Comparison of ENCODE assay signal across 8 mouse cellular contexts in genomic region chr5:28070828-28071455, GRCm38 (mm10). TPM values are rescaled to one million over a fixed set of nuclear protein-coding genes. Genes with fewer than 3 reads are reported as not detected.
DNase-seq lines count a peak whose midpoint lies in the region; ATAC-seq and TF ChIP-seq lines count a peak whose summit lies in the region.

Insig1 (plus strand) TSS chr5:28071363.

- H3K27me3 ChIP-seq in hindbrain, postnatal 0 days (ENCODE audit: insufficient read depth, low read length) = no peaks in the 10 kb centered on the region

- DNase-seq in WW6 (ENCODE audit: low read depth, low spot score) = peak; percentile 87
- peak; percentile 98 to 99 for DNase-seq in cerebellum, postnatal 4 days (ENCODE audit: low spot score in 2 of 2)
- DNase-seq in gastrocnemius, adult 2 months = peak; percentile 100
- DNase-seq in hindbrain, postnatal 0 days (ENCODE audit: low spot score) = peak; percentile 99
- peak; percentile 99 for DNase-seq in left cerebral cortex, adult 2 months (ENCODE audit: extremely low spot score in 1 of 2, low spot score in 2 of 2)
- DNase-seq in right cerebral cortex, adult 2 months (ENCODE audit: low spot score in 2 of 2) = peak; percentile 97 to 98
- DNase-seq in urinary bladder, postnatal 14 days (ENCODE audit: low spot score) = peak; percentile 98

- ATAC-seq in hindbrain, postnatal 0 days = peak; percentile 97
- peak; percentile 86 for ATAC-seq in megakaryocyte, adult 5-6 weeks (ENCODE audit: poor library complexity, severe bottlenecking)

- peak within 1 kb of the TSS; percentile 97 for H3K4me2 ChIP-seq in hindbrain, postnatal 0 days (ENCODE audit: low read depth, low read length)

- H3K36me3 ChIP-seq in hindbrain, postnatal 0 days (ENCODE audit: insufficient read depth, low read length) = peaks cover 26% of the 10 kb centered on the region; the same call in 1 of the 2 replicates

- intact Hi-C loops in gastrocnemius, adult 2 months (cut with DNase I) = loop anchor here (5.0 kb wide), 1 partner anchor 34 kb away; no protein-coding TSS in a partner anchor
- intact Hi-C loops in left cerebral cortex, adult 2 months (cut with DNase I) = loop anchor here (1.0 to 10.0 kb wide), 3 partner anchors 228 to 276 kb away; partner anchors contain the start of genes Htr5a and Rbm33

- H3K4me1 ChIP-seq in hindbrain, postnatal 0 days (ENCODE audit: insufficient read depth, low read length) = peaks cover 25% of the 10 kb centered on the region

- H3K27ac ChIP-seq in gastrocnemius, adult 2 months = peak within 1 kb of the TSS; percentile 98
- peak within 1 kb of the TSS; percentile 96 for H3K27ac ChIP-seq in hindbrain, postnatal 0 days
- H3K27ac ChIP-seq in left cerebral cortex, adult 2 months = peak within 1 kb of the TSS; percentile 98

- H3K9me3 ChIP-seq in hindbrain, postnatal 0 days (ENCODE audit: low read length) = no peaks in the 10 kb centered on the region

- 1% methylated on average over 62 of the region's 64 CpGs for WGBS in hindbrain, postnatal 0 days

- TF ChIP-seq CTCF in gastrocnemius, adult 2 months (IDR thresholded peaks at IDR 0.05) = no peak
- TF ChIP-seq CTCF in hindbrain, postnatal 0 days (IDR thresholded peaks at IDR 0.05; ENCODE audit: low read depth) = no peak
- no peak for TF ChIP-seq CTCF in left cerebral cortex, adult 2 months (IDR thresholded peaks at IDR 0.05)

- H3K4me3 ChIP-seq in gastrocnemius, adult 2 months = peak within 1 kb of the TSS; percentile 75
- H3K4me3 ChIP-seq in hindbrain, postnatal 0 days (ENCODE audit: low read length) = peak within 1 kb of the TSS; percentile 97
- peak within 1 kb of the TSS; percentile 96 for H3K4me3 ChIP-seq in left cerebral cortex, adult 2 months

- H3K9ac ChIP-seq in hindbrain, postnatal 0 days (replicated peaks; ENCODE audit: low read length) = peak within 1 kb of the TSS; percentile 89

RNA-seq across cellular contexts. Expression of gene Insig1, which starts in this region (rescaled TPM):
- 1 to 10 TPM; 9.2 to 9.8 TPM for total RNA-seq in gastrocnemius, adult 2 months (2021)
- total RNA-seq in hindbrain, postnatal 0 days (2014; rRNA removed) = 159 and 183 TPM in 2 replicates
- 100.0 and 102 TPM in 2 replicates for polyA plus RNA-seq in hindbrain, postnatal 0 days (2015; fragmentation: Nextera tagmentation; extraction: Ambion mirVana)
- total RNA-seq in left cerebral cortex, adult 2 months (2021) = 10 to 100 TPM; 76.8 to 82.2 TPM
- 25.2 and 26.9 TPM in 2 replicates for total RNA-seq in megakaryocyte, adult 5-6 weeks (2015)
- total RNA-seq in megakaryocyte, adult 5-6 weeks (2017) = 30.7 and 33.2 TPM in 2 replicates

Comparison
In these comparisons a context has a peak if more than half of its experiments do, and no peak if none do; other contexts are left out.
1. Peak in every context shown above with its lines: DNase-seq, ATAC-seq, H3K4me3 ChIP-seq and H3K27ac ChIP-seq.